Mouse (Mus musculus) hindbrain, embryonic 12.5 days (tissue): ENCODE data around the gene Rin3. TPM values are rescaled to one million over a fixed set of nuclear protein-coding genes. Genes with fewer than 3 reads are reported as not detected.

Experiments
- ATAC-seq: fragments of 200-750 bp; cut with Nextera tagmentation; 2 replicates; pipeline ENCODE4 v1.8.0; 2017; ENCODE audit warnings: moderate TSS enrichment; ENCODE audit not compliant: low FRiP score
- H3K27ac ChIP-seq: fragments of 300-500 bp; sonication (generic); 2 replicates; pipeline ENCODE4 v1.5.1; 2016; ENCODE audit warnings: mild to moderate bottlenecking
- H3K27me3 ChIP-seq: fragments of 300-500 bp; sonication (generic); 2 replicates; pipeline ENCODE4 v1.6.1; 2016; ENCODE audit warnings: mild to moderate bottlenecking
- H3K36me3 ChIP-seq: fragments of 300-500 bp; sonication (generic); 2 replicates; pipeline ENCODE4 v1.6.1; 2016; ENCODE audit warnings: mild to moderate bottlenecking
- H3K4me1 ChIP-seq: fragments of 300-500 bp; sonication (generic); 2 replicates; pipeline ENCODE4 v1.6.1; 2016
- H3K4me2 ChIP-seq: fragments of 300-500 bp; sonication (generic); replicated peaks from 2 replicates; pipeline ENCODE4 v1.6.1; 2016; ENCODE audit warnings: mild to moderate bottlenecking
- H3K4me3 ChIP-seq: fragments of 300-500 bp; sonication (generic); 2 replicates; pipeline ENCODE4 v1.5.1; 2016; ENCODE audit warnings: mild to moderate bottlenecking
- H3K9ac ChIP-seq: fragments of 300-500 bp; sonication (generic); 2 replicates; pipeline ENCODE4 v1.6.1; 2016; ENCODE audit warnings: mild to moderate bottlenecking, moderate library complexity
- H3K9me3 ChIP-seq: fragments of 300-500 bp; sonication (generic); replicated peaks from 2 replicates; pipeline ENCODE4 v1.6.1; 2016; ENCODE audit warnings: mild to moderate bottlenecking
- WGBS: fragments of 180-500 bp; shearing (Covaris S2); methylation state at CpG from one replicate; pipeline ENCODE4 v1.1.7; 2016; 5-methylcytosine and 5-hydroxymethylcytosine counted together
- polyA plus RNA-seq: library from polyadenylated mRNA; unstranded; fragments of >200 nt; fragmentation: Nextera tagmentation; extraction: Ambion mirVana; gene quantifications from 2 replicates; pipeline ENCODE4 v1.2.1, GENCODE M21; 2016

Gene Rin3
- polyA plus RNA-seq, 1 experiment from 2014 or later: 6.8 TPM

DNA sequence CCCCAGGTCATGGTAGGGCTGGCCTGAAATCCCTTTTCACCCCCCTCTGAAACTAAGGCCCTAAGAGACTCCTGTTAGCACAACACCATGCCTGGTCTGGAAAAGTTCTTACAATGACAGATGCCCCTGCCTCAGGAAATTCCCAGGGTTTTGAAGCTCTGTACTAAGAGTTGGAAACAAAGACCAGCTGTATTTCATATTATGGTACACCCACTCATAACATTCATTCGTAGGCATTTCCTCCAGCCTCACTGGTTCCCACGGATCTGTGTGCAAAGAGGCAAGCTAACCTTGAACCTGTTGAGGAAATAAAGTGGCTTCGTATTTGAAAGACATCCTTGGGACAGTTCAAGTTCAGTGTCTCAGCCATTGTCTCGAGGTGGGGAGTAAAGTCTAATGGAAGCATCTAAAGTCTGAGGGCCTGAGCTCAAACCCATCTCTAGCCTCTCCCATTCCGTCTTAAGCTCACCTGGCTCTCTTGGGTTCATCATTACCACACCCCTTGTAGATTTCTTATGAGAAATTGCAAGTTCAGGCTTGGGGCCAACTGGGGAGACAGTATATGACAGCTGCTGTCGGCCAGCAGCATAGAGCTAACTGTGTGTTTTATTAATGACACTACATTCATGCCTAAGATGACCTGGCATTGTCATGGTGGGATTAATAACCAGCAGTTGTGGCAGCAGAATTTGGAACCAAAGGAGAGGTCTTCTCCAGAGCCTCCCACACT lies 41.5 kb downstream of the Rin3 start:
- Histone ChIP-seq H3K9ac (no peak overlapping the region), H3K4me1 (no peaks in the 10 kb centered on the region), H3K36me3 (no peaks in the 10 kb centered on the region), H3K27ac (no peak overlapping the region), H3K9me3 (no peaks in the 10 kb centered on the region), H3K4me3 (no peak overlapping the region), H3K27me3 (no peaks in the 10 kb centered on the region), H3K4me2 (no peak overlapping the region)
- no peak for ATAC-seq
- 81% methylated on average over 6 of the region's 6 CpGs for WGBS

DNA sequence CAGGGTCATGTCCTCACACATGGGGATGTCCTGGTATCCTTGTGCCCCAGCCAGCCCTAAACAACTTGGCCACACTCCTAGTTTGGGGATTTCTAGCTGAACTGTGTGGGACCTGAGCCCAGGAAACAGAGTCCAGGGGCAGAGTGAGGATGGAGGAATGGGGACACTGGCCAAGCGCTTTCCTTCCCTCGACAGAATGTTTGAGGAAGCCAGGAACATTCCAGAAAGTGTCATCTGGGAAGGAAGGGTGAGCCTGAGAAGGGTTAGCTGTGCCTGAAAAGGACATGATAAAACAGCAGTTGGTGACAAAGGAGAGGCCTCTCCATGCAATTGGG lies 42.0 kb downstream of the Rin3 start:
- Histone ChIP-seq H3K4me3 (no peak overlapping the region), H3K9me3 (no peaks in the 10 kb centered on the region), H3K27ac (no peak overlapping the region), H3K27me3 (no peaks in the 10 kb centered on the region), H3K4me1 (no peaks in the 10 kb centered on the region), H3K9ac (no peak overlapping the region), H3K36me3 (no peaks in the 10 kb centered on the region), H3K4me2 (no peak overlapping the region)
- 93% methylated on average over 2 of the region's 2 CpGs for WGBS
- ATAC-seq: no peak

DNA sequence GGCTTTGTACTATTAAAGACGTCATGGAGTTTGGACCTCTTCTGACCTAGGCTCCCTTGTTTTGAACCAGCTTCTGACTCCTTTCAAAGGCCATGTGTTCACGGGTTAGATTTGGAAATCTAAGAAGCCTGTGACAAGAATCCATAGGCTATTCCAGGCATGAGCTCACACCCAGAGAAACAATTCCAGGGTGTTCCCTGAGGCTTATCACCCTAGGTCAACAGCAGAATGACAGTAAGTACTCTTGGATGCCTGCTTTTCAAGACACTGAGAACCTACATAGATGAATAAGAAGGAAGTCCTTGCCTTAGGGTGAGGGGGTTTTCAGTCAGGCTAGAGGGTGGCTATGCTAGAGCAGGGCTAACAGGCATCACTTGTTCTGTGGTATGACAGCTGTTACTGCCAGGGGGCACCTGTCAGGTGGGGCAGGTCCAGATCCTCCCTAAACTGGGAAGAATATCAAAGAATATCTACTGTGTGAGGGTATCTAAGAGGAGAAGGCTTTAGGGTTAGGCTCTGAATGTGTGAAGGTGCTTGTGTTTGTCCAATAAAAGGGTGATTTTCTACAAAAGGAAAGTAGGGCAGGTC lies 44.0 kb downstream of the Rin3 start:
- no peak overlapping the region for H3K9ac ChIP-seq
- no peak for ATAC-seq
- H3K36me3 ChIP-seq: no peaks in the 10 kb centered on the region
- no peak overlapping the region for H3K4me3 ChIP-seq
- WGBS: 76% methylated on average over 2 of the region's 2 CpGs
- no peak overlapping the region for H3K4me2 ChIP-seq
- H3K27ac ChIP-seq: no peak overlapping the region
- H3K27me3 ChIP-seq: no peaks in the 10 kb centered on the region
- H3K4me1 ChIP-seq: no peaks in the 10 kb centered on the region
- no peaks in the 10 kb centered on the region for H3K9me3 ChIP-seq

DNA sequence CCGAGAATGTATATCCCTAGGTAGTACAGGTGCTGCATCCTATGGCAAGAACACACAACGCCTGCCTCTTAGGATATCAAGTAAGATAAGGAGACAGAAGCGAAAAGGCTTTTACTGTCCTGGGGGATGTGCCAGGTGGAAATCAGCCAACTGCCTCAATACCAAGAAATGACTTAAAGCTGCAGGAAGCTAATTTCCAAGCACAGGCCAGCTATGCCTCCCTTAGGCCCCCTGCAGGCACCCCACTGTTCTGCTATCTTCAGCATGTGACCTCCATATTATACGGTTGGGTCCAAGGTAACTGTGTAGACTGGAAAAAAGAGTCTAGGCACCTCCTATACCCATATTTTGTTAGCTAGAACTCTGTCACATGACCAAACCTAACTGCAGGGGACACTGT lies 44.7 kb downstream of the Rin3 start:
- WGBS: 97% methylated on average over 4 of the region's 4 CpGs
- H3K4me2 ChIP-seq: no peak overlapping the region
- H3K9ac ChIP-seq: no peak overlapping the region
- H3K27me3 ChIP-seq: no peaks in the 10 kb centered on the region
- H3K4me3 ChIP-seq: no peak overlapping the region
- no peak for ATAC-seq
- H3K27ac ChIP-seq: no peak overlapping the region
- H3K4me1 ChIP-seq: no peaks in the 10 kb centered on the region
- H3K36me3 ChIP-seq: no peaks in the 10 kb centered on the region
- no peaks in the 10 kb centered on the region for H3K9me3 ChIP-seq

GRCm38 (mm10) chr12:102328090-102328489 lies 45.2 kb downstream of the Rin3 start:
- no peak overlapping the region for H3K4me2 ChIP-seq
- no peaks in the 10 kb centered on the region for H3K27me3 ChIP-seq
- H3K27ac ChIP-seq: no peak overlapping the region
- WGBS: 93% methylated on average over 4 of the region's 4 CpGs
- H3K9me3 ChIP-seq: no peaks in the 10 kb centered on the region
- no peak overlapping the region for H3K4me3 ChIP-seq
- ATAC-seq: no peak
- no peak overlapping the region for H3K9ac ChIP-seq
- no peaks in the 10 kb centered on the region for H3K36me3 ChIP-seq
- no peaks in the 10 kb centered on the region for H3K4me1 ChIP-seq

DNA sequence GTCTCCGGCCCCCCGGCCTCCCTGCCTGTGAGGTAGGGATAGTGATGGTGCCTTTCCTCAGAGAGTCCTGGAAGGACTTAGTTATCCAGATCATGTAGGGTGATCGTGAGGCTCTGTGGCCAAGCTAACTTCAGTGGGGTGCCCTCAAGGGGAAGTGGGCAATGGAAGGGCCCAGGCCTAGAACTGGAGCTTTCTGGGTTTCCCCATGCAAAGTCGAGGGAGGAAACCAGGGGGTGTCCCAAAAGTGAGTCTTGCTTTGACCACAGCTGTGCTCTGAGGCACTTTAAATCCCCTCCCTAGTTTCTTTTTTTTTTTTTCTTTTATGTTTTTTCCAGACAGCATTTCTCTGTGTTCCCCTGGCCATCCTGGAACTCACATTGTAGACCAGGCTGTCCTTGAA lies 47.3 kb downstream of the Rin3 start:
- ATAC-seq: no peak
- Histone ChIP-seq H3K9me3 (no peaks in the 10 kb centered on the region), H3K4me1 (no peaks in the 10 kb centered on the region), H3K4me3 (no peak overlapping the region), H3K36me3 (no peaks in the 10 kb centered on the region), H3K9ac (no peak overlapping the region), H3K27me3 (no peaks in the 10 kb centered on the region), H3K27ac (no peak overlapping the region), H3K4me2 (no peak overlapping the region)
- WGBS: 88% methylated on average over 4 of the region's 4 CpGs

DNA sequence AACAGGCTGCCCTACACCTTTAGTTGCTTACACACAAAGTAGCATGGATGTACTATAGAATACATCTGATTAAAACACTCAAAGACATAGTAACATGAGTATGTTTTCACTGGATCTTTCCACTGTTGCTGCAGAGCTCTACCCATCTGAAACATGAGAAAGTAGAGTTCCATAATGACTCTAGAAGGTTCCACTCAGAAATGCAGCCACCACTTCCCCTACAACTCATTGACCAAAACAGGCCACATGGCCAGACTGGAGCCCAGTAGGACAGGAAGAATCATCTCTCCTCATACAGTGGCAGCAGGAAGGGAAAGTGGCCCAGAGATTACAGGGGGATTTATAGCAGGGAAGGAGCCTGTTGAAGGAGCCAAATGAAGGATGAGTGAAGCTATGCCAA lies 47.9 kb downstream of the Rin3 start:
- no peak overlapping the region for H3K9ac ChIP-seq
- no peaks in the 10 kb centered on the region for H3K36me3 ChIP-seq
- no peak for ATAC-seq
- H3K27ac ChIP-seq: no peak overlapping the region
- no peak overlapping the region for H3K4me2 ChIP-seq
- H3K4me3 ChIP-seq: no peak overlapping the region
- no peaks in the 10 kb centered on the region for H3K27me3 ChIP-seq
- H3K9me3 ChIP-seq: no peaks in the 10 kb centered on the region
- no peaks in the 10 kb centered on the region for H3K4me1 ChIP-seq

DNA sequence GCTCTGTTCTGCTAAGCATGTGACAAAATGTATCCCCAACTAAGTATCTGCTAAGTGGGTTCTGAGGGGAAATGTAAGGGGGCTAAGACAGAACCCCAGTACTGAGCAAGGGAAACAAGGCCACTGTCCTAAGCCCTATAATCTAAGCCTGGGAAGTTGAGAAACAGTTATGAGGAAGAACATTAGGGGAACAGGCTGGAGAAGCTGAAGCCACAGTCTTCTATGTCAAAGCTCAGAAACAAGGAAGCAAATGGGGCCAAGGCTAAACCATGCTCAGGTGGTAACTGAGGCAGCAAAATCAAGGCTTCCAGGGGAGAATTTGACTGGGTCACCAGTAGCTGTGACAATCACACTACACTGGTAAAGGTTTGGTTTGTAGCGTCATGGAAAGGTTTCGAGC lies 50.3 kb downstream of the Rin3 start:
- 94% methylated on average over 2 of the region's 2 CpGs for WGBS
- Histone ChIP-seq H3K9me3 (no peaks in the 10 kb centered on the region), H3K9ac (no peak overlapping the region), H3K4me1 (no peaks in the 10 kb centered on the region), H3K27me3 (no peaks in the 10 kb centered on the region), H3K27ac (no peak overlapping the region), H3K4me3 (no peak overlapping the region), H3K36me3 (no peaks in the 10 kb centered on the region), H3K4me2 (no peak overlapping the region)
- no peak for ATAC-seq

GRCm38 (mm10) chr12:102339085-102339484 lies 56.2 kb downstream of the Rin3 start:
- H3K27me3 ChIP-seq: no peaks in the 10 kb centered on the region
- 76% methylated on average over 2 of the region's 2 CpGs for WGBS
- no peaks in the 10 kb centered on the region; the same call in 1 of the 2 replicates for H3K4me1 ChIP-seq
- H3K27ac ChIP-seq: no peak overlapping the region
- no peak overlapping the region for H3K4me2 ChIP-seq
- no peaks in the 10 kb centered on the region for H3K36me3 ChIP-seq
- H3K9ac ChIP-seq: no peak overlapping the region
- H3K9me3 ChIP-seq: no peaks in the 10 kb centered on the region
- H3K4me3 ChIP-seq: no peak overlapping the region
- no peak for ATAC-seq

DNA sequence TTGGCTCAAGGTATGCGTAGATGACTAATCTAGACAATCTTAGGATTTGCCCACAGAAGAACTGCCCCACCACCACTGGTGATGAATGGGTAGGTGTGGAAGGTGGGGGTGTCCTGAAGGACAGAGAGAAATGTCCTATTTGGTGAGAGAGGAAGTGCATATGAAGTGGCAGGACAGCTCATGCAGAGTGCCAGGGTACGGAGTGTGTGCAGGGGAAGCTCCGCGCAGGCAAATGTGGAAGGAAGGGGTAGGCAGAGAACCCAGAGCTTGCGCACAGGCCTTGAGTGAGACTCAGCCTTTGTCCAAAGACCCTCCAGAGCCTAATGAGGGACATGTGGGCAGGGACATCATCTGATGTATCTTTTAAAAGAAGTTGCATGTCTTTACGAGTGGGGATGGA lies 57.6 kb downstream of the Rin3 start:
- Histone ChIP-seq H3K4me1 (no peaks in the 10 kb centered on the region; the same call in 1 of the 2 replicates), H3K9ac (no peak overlapping the region), H3K4me3 (no peak overlapping the region), H3K27ac (no peak overlapping the region), H3K9me3 (no peaks in the 10 kb centered on the region), H3K36me3 (no peaks in the 10 kb centered on the region), H3K27me3 (no peaks in the 10 kb centered on the region), H3K4me2 (no peak overlapping the region)
- ATAC-seq: no peak
- 94% methylated on average over 6 of the region's 6 CpGs for WGBS

- ATAC-seq: no peak
- H3K27me3 ChIP-seq: no peaks in the 10 kb centered on the region
- 69% methylated on average over 2 of the region's 2 CpGs for WGBS
- H3K4me3 ChIP-seq: no peak overlapping the region
- no peaks in the 10 kb centered on the region for H3K9me3 ChIP-seq
- H3K4me2 ChIP-seq: no peak overlapping the region
- no peaks in the 10 kb centered on the region for H3K36me3 ChIP-seq
- no peak overlapping the region for H3K27ac ChIP-seq
- H3K4me1 ChIP-seq: no peaks in the 10 kb centered on the region; the same call in 1 of the 2 replicates
- no peak overlapping the region for H3K9ac ChIP-seq
Observed at GRCm38 (mm10) chr12:102342147-102342546, 59.3 kb downstream of the Rin3 start.

GRCm38 (mm10) chr12:102342602-102343001 lies 59.8 kb downstream of the Rin3 start:
- H3K36me3 ChIP-seq: no peaks in the 10 kb centered on the region
- WGBS: 65% methylated on average over 3 of the region's 3 CpGs
- H3K4me2 ChIP-seq: no peak overlapping the region
- no peaks in the 10 kb centered on the region for H3K27me3 ChIP-seq
- H3K4me1 ChIP-seq: no peaks in the 10 kb centered on the region; the same call in 1 of the 2 replicates
- ATAC-seq: no peak
- H3K9me3 ChIP-seq: no peaks in the 10 kb centered on the region
- H3K9ac ChIP-seq: no peak overlapping the region
- H3K4me3 ChIP-seq: no peak overlapping the region
- no peak overlapping the region for H3K27ac ChIP-seq
